15 mouse cellular contexts compared by ENCODE assay signal in genomic region chr19:43551493-43551890, GRCm38 (mm10).
"Had no signal": no experiment of that assay in that cellular context is flagged by ENCODE, and none has a peak within 500 bp of the region (broad histone marks: within the 10 kb centered on the region; RNA-seq: fewer than 3 reads in every experiment).

No protein-coding gene starts in this region.

- DNase-seq: lung, adult 18-20 months; lung, embryonic 14.5 days; lung, postnatal 10 days; lung, postnatal 4 days; midbrain, embryonic 14.5 days; right cerebral cortex, postnatal 14 days; thymus, adult 2 months; thymus, postnatal 25 days; thymus, postnatal 4 days had no signal

- ATAC-seq: midbrain, embryonic 16.5 days had no signal

- H3K9me3 ChIP-seq: midbrain, embryonic 10.5 days; midbrain, embryonic 12.5 days; neural tube, embryonic 12.5 days; stomach, embryonic 15.5 days had no signal

- H3K4me2 ChIP-seq: lung, embryonic 14.5 days; midbrain, embryonic 12.5 days; neural tube, embryonic 12.5 days; stomach, embryonic 15.5 days had no signal

- H3K27me3 ChIP-seq: neural tube, embryonic 12.5 days had no signal

- H3K36me3 ChIP-seq: midbrain, embryonic 10.5 days; midbrain, embryonic 12.5 days; neural tube, embryonic 12.5 days; stomach, embryonic 15.5 days had no signal

- H3K9ac ChIP-seq: lung, embryonic 14.5 days; midbrain, embryonic 12.5 days; neural tube, embryonic 12.5 days; stomach, embryonic 15.5 days had no signal

- H3K4me3 ChIP-seq: midbrain, embryonic 10.5 days; midbrain, embryonic 12.5 days; neural tube, embryonic 12.5 days; stomach, embryonic 15.5 days had no signal

- H3K27ac ChIP-seq: midbrain, embryonic 10.5 days; midbrain, embryonic 12.5 days; neural tube, embryonic 12.5 days; stomach, embryonic 15.5 days; stomach, postnatal 0 days had no signal
